Mouse (Mus musculus) brain, embryonic 14.5 days (tissue): ENCODE results near the gene Slc22a12.

ENCODE experiments used
- CTCF ChIP-seq: fragments of 200-500 bp; IDR thresholded peaks from 2 replicates; pipeline ENCODE4 v1.5.1; 2012; ENCODE audit warnings: inconsistent platforms, mild to moderate bottlenecking, moderate library complexity, borderline replicate concordance; ENCODE audit not compliant: insufficient read depth, insufficient read length; ENCODE audit errors: extremely low read depth
- POLR2A ChIP-seq: fragments of 200-500 bp; IDR thresholded peaks from 2 replicates; pipeline ENCODE4 v1.6.1; 2012; ENCODE audit warnings: mild to moderate bottlenecking, inconsistent platforms, borderline replicate concordance; ENCODE audit not compliant: poor library complexity, insufficient read depth, insufficient read length, severe bottlenecking; ENCODE audit errors: extremely low read depth

DNA sequence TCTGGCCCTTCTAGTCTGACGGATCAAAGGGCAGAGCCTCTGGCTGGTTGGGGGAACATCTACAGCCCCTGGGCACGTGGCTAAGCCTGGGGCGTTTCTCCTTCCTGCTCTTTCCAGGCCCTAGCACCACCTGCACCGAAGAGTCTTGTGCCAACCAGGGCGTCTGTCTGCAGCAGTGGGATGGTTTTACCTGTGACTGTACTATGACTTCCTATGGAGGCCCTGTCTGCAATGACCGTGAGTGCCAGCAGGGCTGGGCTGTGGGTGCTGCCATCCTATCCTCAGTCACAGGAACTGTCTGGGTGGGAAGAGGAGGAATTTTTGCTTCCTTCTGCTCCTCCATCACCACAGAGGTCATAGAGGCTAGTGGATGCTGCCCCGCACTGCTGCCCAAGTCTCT, 49.6 kb downstream of the Slc22a12 start:
- TF ChIP-seq CTCF (peak; percentile 2; the same call in 1 of the 2 replicates), POLR2A (no peak)
